Mouse (Mus musculus): ENCODE results near the gene Ripk4.

The Ripk4 gene

GRCm38 (mm10) chr16:97734760-97735322, 28.7 kb downstream of the Ripk4 start:
- no peak for DNase-seq (ENCODE audit: low spot score)

DNA sequence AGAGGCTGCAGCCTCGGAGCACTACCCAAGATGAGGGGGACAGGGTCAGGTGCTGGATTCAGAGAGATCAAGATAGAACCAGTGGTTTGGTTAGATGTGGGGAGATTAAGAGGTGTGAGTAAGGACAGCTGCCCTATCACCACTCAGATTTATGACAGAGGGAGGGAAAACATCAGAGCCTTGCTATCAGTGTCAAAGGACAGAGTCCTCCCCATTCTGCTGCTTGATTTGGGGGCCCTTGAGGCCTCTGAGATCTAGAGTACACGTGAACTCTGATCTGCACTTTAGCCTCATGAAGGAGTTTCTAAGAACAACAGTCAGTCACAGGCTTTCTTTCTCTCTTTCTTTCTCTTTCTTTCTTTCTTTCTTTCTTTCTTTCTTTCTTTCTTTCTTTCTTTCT, 30.0 kb downstream of the Ripk4 start:
- no peak for DNase-seq (ENCODE audit: low spot score)

DNA sequence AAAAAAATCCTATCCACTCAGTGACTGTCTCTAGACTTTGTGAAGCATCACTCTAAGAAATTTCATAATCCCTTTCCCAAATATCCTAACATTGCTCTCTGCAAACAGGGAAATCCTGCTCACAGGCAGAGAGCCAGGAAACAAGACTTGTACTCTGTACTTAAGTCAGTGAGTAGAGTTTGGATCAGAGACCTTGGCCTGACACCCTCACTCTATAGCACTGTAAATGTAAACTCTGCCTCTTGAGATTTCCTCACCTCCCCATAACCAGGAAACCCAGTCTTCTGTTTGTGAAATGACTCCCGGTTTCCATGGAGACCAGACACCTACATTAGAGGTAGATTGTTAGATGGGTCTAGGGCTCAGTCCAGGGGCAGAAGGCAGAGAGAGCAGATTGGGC, 33.3 kb downstream of the Ripk4 start:
- DNase-seq (ENCODE audit: low spot score), result no peak

DNA sequence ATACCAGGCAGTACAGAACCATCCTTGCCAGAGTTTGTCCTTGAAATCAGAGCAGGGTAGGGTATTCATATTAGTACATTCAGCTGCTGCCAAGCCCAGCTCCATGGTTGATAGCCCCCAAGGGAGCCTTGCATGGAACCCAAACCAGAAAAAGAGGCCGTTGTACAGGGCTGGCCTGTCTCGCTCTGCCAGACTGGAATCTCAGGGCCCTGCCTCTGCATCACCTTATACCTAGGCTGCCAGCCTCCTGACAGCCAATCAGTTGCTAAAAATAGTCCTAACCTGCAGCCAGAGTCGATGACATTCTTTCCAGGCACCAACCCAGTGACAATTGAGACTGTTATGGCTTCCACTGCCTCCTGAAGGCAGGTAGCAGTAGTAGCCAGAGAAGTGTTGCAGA, 37.2 kb downstream of the Ripk4 start:
- DNase-seq (ENCODE audit: low spot score), result no peak

DNA sequence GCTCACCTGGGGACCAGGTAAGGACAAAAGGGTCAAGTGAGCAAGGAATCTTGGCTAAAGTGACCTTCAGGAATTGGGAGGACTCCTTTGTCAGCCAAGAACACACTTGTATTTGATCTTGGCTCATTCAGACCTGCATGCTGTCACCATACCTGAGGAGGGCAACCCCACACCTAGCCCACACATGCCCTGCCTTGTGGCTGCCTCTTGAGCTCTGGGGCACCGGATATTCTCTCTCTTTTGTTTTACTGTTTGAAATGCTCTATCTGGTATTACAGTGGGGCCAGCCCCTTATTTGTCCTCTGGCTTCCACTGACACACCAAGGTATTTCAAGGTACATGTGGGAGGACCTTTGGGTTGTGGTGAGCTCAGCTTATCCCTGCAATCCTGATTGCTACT, 43.5 kb downstream of the Ripk4 start:
- no peak for DNase-seq (ENCODE audit: low spot score)

- no peak for DNase-seq (ENCODE audit: low spot score)
Measured at GRCm38 (mm10) chr16:97719392-97719983, 44.1 kb downstream of the Ripk4 start.

- DNase-seq (ENCODE audit: low spot score), result no peak
Measured at GRCm38 (mm10) chr16:97716567-97716966, 47.0 kb downstream of the Ripk4 start.

DNA sequence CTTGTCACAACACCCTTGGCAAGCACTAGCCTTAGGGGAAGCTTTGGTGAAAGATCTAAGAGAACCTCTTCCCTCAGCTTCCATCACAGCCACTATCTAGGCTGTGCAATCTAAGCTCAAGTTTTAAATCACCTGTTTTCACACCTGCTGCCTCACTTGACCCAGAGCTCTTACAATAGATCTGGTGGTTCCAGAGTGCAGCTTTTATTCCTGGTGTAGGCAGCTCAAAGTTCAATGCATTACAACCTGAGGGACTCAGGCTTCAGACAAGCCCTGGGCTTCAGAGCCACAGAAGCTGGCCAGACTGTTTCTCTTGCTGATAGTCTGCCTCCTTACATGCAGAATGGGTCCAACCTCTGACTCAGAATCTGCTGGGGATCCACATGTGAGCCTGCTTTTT, 51.5 kb downstream of the Ripk4 start:
- DNase-seq (ENCODE audit: low spot score), result no peak

DNA sequence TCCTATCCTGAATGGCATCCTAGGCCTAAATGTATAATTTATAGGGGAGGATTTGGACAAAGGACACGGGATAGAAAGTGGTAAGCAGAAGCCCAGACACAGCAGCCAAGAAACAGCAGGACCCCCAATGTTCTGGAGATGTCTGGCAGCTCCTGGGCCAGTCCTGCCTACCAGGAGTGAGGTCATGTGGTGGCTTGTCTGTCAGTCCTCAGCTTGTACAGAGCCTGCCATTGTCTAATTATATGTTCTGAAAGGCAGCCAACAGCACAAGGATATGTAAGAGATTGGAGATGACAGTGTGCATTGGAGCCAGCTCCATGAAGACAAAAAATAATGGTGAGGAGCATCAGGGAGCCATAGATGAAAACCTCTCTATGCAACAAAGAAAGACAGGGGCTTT, 61.7 kb downstream of the Ripk4 start:
- no peak for DNase-seq (ENCODE audit: low spot score)

GRCm38 (mm10) chr16:97697769-97698168, 65.8 kb downstream of the Ripk4 start:
- DNase-seq (ENCODE audit: low spot score), result no peak

GRCm38 (mm10) chr16:97695709-97696108, 67.9 kb downstream of the Ripk4 start:
- no peak for DNase-seq (ENCODE audit: low spot score)

Measured in T-cell, adult 2 months (primary cell).